Mouse (Mus musculus): Measurements from ENCODE around the gene Map1a. TPM values are rescaled to one million over a fixed set of nuclear protein-coding genes. Genes with fewer than 3 reads are reported as not detected.

The Map1a gene
- polyA plus RNA-seq, 1 experiment, result 252 TPM

GRCm38 (mm10) chr2:121289730-121290540 is 535 bp downstream of the Map1a start:
- TF ChIP-seq POLR2A (IDR thresholded peaks at IDR 0.05; ENCODE audit: extremely low read depth, insufficient read depth, low read length), result no peak
- 0 out of 2 replicates have a peak, but pooled peaks have one; percentile 23 for TF ChIP-seq CTCF (IDR thresholded peaks at IDR 0.05; ENCODE audit: extremely low read depth, insufficient read depth, low read length)
- H3K4me1 ChIP-seq (ENCODE audit: control insufficient read depth, insufficient read depth, low read length), result peaks cover 6% of the 10 kb centered on the region; the same call in 1 of the 2 replicates
- peak overlapping the region; percentile 69 for H3K4me3 ChIP-seq (ENCODE audit: insufficient read depth, low read length)
- peak overlapping the region; percentile 30; the same call in 1 of the 2 replicates for H3K27ac ChIP-seq (ENCODE audit: insufficient read depth, low read length)

- Histone ChIP-seq H3K27ac (ENCODE audit: insufficient read depth, low read length) (no peak overlapping the region), H3K4me3 (ENCODE audit: insufficient read depth, low read length) (no peak overlapping the region), H3K4me1 (ENCODE audit: control insufficient read depth, insufficient read depth, low read length) (peaks cover 6% of the 10 kb centered on the region; the same call in 1 of the 2 replicates)
- no peak for TF ChIP-seq POLR2A (IDR thresholded peaks at IDR 0.05; ENCODE audit: extremely low read depth, insufficient read depth, low read length)
- TF ChIP-seq CTCF (IDR thresholded peaks at IDR 0.05; ENCODE audit: extremely low read depth, insufficient read depth, low read length), result no peak
Observed at GRCm38 (mm10) chr2:121292316-121293013, 3.1 kb downstream of the Map1a start.

GRCm38 (mm10) chr2:121294182-121294581 is 4.8 kb downstream of the Map1a start:
- Histone ChIP-seq H3K27ac (ENCODE audit: insufficient read depth, low read length) (peak overlapping the region; percentile 39), H3K4me3 (ENCODE audit: insufficient read depth, low read length) (peak overlapping the region; percentile 94), H3K4me1 (ENCODE audit: control insufficient read depth, insufficient read depth, low read length) (peaks cover 4% of the 10 kb centered on the region; the same call in 1 of the 2 replicates)
- TF ChIP-seq POLR2A (IDR thresholded peaks at IDR 0.05; ENCODE audit: extremely low read depth, insufficient read depth, low read length) (no peak), CTCF (IDR thresholded peaks at IDR 0.05; ENCODE audit: extremely low read depth, insufficient read depth, low read length) (no peak)

GRCm38 (mm10) chr2:121294753-121295607 is 5.6 kb downstream of the Map1a start:
- H3K4me3 ChIP-seq (ENCODE audit: insufficient read depth, low read length), result peak overlapping the region; percentile 94
- peaks cover 4% of the 10 kb centered on the region; the same call in 1 of the 2 replicates for H3K4me1 ChIP-seq (ENCODE audit: control insufficient read depth, insufficient read depth, low read length)
- TF ChIP-seq CTCF (IDR thresholded peaks at IDR 0.05; ENCODE audit: extremely low read depth, insufficient read depth, low read length) (no peak), POLR2A (IDR thresholded peaks at IDR 0.05; ENCODE audit: extremely low read depth, insufficient read depth, low read length) (peak; percentile 87)
- peak overlapping the region; percentile 96 for H3K27ac ChIP-seq (ENCODE audit: insufficient read depth, low read length)

GRCm38 (mm10) chr2:121295608-121296571 is 6.5 kb downstream of the Map1a start:
- 0 out of 2 replicates have a peak, but pooled peaks have one; percentile 3 for TF ChIP-seq POLR2A (IDR thresholded peaks at IDR 0.05; ENCODE audit: extremely low read depth, insufficient read depth, low read length)
- no peak for TF ChIP-seq CTCF (IDR thresholded peaks at IDR 0.05; ENCODE audit: extremely low read depth, insufficient read depth, low read length)
- Histone ChIP-seq H3K4me1 (ENCODE audit: control insufficient read depth, insufficient read depth, low read length) (peaks cover 4% of the 10 kb centered on the region; the same call in 1 of the 2 replicates), H3K4me3 (ENCODE audit: insufficient read depth, low read length) (peak overlapping the region; percentile 94), H3K27ac (ENCODE audit: insufficient read depth, low read length) (peak overlapping the region; percentile 96)

GRCm38 (mm10) chr2:121296754-121297231 is 7.4 kb downstream of the Map1a start:
- peak overlapping the region; percentile 83 for H3K27ac ChIP-seq (ENCODE audit: insufficient read depth, low read length)
- peaks cover 4% of the 10 kb centered on the region; the same call in 1 of the 2 replicates for H3K4me1 ChIP-seq (ENCODE audit: control insufficient read depth, insufficient read depth, low read length)
- peak overlapping the region; percentile 94 for H3K4me3 ChIP-seq (ENCODE audit: insufficient read depth, low read length)
- TF ChIP-seq CTCF (IDR thresholded peaks at IDR 0.05; ENCODE audit: extremely low read depth, insufficient read depth, low read length), result no peak

GRCm38 (mm10) chr2:121297701-121298100 is 8.3 kb downstream of the Map1a start:
- peak overlapping the region; percentile 94 for H3K4me3 ChIP-seq (ENCODE audit: insufficient read depth, low read length)
- H3K27ac ChIP-seq (ENCODE audit: insufficient read depth, low read length), result peak overlapping the region; percentile 83
- H3K4me1 ChIP-seq (ENCODE audit: control insufficient read depth, insufficient read depth, low read length), result peaks cover 3% of the 10 kb centered on the region; the same call in 1 of the 2 replicates
- TF ChIP-seq CTCF (IDR thresholded peaks at IDR 0.05; ENCODE audit: extremely low read depth, insufficient read depth, low read length), result no peak
- TF ChIP-seq POLR2A (IDR thresholded peaks at IDR 0.05; ENCODE audit: extremely low read depth, insufficient read depth, low read length), result no peak

- peak overlapping the region; percentile 83; the same call in 1 of the 2 replicates for H3K27ac ChIP-seq (ENCODE audit: insufficient read depth, low read length)
- H3K4me3 ChIP-seq (ENCODE audit: insufficient read depth, low read length), result peak overlapping the region; percentile 94
- TF ChIP-seq POLR2A (IDR thresholded peaks at IDR 0.05; ENCODE audit: extremely low read depth, insufficient read depth, low read length) (0 out of 2 replicates have a peak, but pooled peaks have one; percentile 14), CTCF (IDR thresholded peaks at IDR 0.05; ENCODE audit: extremely low read depth, insufficient read depth, low read length) (no peak)
- peaks cover 3% of the 10 kb centered on the region; the same call in 1 of the 2 replicates for H3K4me1 ChIP-seq (ENCODE audit: control insufficient read depth, insufficient read depth, low read length)
Observed at GRCm38 (mm10) chr2:121298131-121298530, 8.7 kb downstream of the Map1a start.
